Mouse (Mus musculus) hindbrain, embryonic 10.5 days (tissue): Measurements from ENCODE around the gene Prtg. TPM values are rescaled to one million over a fixed set of nuclear protein-coding genes. Genes with fewer than 3 reads are reported as not detected.

ENCODE experiments used
- DNase-seq: peaks from one replicate; pipeline ENCODE4 v3.0.0-alpha.2; 2017; ENCODE audit warnings: low spot score
- H3K27ac ChIP-seq: fragments of 300-500 bp; sonication (generic); 2 replicates; pipeline ENCODE4 v1.5.1; 2016; ENCODE audit warnings: mild to moderate bottlenecking, moderate library complexity
- H3K27me3 ChIP-seq: fragments of 300-500 bp; sonication (generic); 2 replicates; pipeline ENCODE4 v1.6.1; 2016; ENCODE audit warnings: mild to moderate bottlenecking; ENCODE audit not compliant: poor library complexity, insufficient read depth, severe bottlenecking
- H3K36me3 ChIP-seq: fragments of 300-500 bp; sonication (generic); 2 replicates; pipeline ENCODE4 v1.6.1; 2016; ENCODE audit warnings: mild to moderate bottlenecking, moderate library complexity
- H3K4me1 ChIP-seq: fragments of 300-500 bp; sonication (generic); replicated peaks from 2 replicates; pipeline ENCODE4 v1.6.1; 2016; ENCODE audit warnings: mild to moderate bottlenecking
- H3K4me3 ChIP-seq: fragments of 300-500 bp; sonication (generic); 2 replicates; pipeline ENCODE4 v1.5.1; 2016; ENCODE audit warnings: mild to moderate bottlenecking, moderate library complexity
- H3K9me3 ChIP-seq: fragments of 300-500 bp; sonication (generic); 2 replicates; pipeline ENCODE4 v1.6.1; 2016; ENCODE audit warnings: mild to moderate bottlenecking, moderate library complexity
- WGBS: fragments of 180-500 bp; shearing (Covaris S2); methylation state at CpG from one replicate; pipeline ENCODE4 v1.1.7; 2016; 5-methylcytosine and 5-hydroxymethylcytosine counted together
- polyA plus RNA-seq: library from polyadenylated mRNA; unstranded; fragments of >200 nt; fragmentation: Nextera tagmentation; extraction: Ambion mirVana; gene quantifications from 2 replicates; pipeline ENCODE4 v1.2.1, GENCODE M21; 2016

Gene Prtg
- polyA plus RNA-seq, 1 experiment from 2014 or later, result 7.6 TPM

- Histone ChIP-seq H3K27me3 (no peaks in the 10 kb centered on the region), H3K27ac (peak overlapping the region; percentile 73), H3K36me3 (no peaks in the 10 kb centered on the region), H3K4me1 (peaks cover 38% of the 10 kb centered on the region), H3K4me3 (no peak overlapping the region), H3K9me3 (0 out of 2 replicates have a peak, but pooled peaks cover 2% of the 10 kb centered on the region)
- 49% methylated on average over 14 of the region's 14 CpGs for WGBS
- no peak for DNase-seq
Measured at GRCm38 (mm10) chr9:72790530-72791212, 16.0 kb upstream of the Prtg start.

- Histone ChIP-seq H3K4me3 (peak overlapping the region; percentile 29), H3K36me3 (no peaks in the 10 kb centered on the region), H3K4me1 (peaks cover 38% of the 10 kb centered on the region), H3K9me3 (0 out of 2 replicates have a peak, but pooled peaks cover 2% of the 10 kb centered on the region), H3K27ac (peak overlapping the region; percentile 73), H3K27me3 (no peaks in the 10 kb centered on the region)
- WGBS, result 41% methylated on average over 10 of the region's 10 CpGs
- no peak for DNase-seq
Measured at GRCm38 (mm10) chr9:72791213-72791582, 15.5 kb upstream of the Prtg start.

DNA sequence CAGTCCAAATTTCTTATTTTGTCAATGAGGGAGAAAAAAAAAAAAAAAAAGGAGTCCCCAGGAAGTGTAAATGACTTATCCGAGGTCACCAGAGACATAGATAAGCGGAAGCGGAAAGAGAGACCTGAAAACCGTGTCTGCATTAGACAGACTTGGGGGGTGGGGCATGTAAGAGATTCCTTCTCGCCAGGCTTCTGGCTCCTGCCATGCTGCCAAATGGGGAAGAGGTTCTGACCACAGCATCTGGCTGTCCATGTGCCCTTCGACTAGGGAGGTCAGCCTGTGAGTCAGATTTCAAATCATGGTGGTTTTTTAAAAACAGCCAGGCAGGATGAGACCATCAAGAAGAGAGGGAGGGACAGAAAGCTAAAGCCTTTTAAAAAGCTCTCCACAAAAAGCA lies 15.0 kb upstream of the Prtg start:
- WGBS, result 3% methylated on average over 6 of the region's 6 CpGs
- Histone ChIP-seq H3K36me3 (no peaks in the 10 kb centered on the region), H3K9me3 (0 out of 2 replicates have a peak, but pooled peaks cover 2% of the 10 kb centered on the region), H3K27ac (peak overlapping the region; percentile 73), H3K4me3 (peak overlapping the region; percentile 20), H3K4me1 (peaks cover 38% of the 10 kb centered on the region), H3K27me3 (no peaks in the 10 kb centered on the region)
- DNase-seq, result peak; percentile 63

DNA sequence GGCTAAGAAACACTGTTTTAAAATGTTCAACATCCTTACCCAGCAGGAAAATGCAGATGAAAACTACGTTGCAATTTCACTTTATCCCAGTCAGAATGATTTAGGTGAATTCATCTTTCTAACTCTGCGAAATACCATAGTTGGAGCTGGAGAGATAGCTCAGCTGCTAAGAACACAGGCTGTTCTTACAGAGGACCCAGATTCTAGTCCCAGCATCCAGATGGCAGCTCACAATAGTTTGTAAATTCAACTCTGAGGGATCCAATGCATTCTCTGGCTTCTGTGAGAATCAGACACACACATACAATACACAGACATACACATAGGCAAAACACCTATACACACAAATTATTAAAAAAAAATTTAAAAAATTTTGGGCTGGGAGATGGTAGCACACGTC lies 11.4 kb upstream of the Prtg start:
- Histone ChIP-seq H3K4me1 (peaks cover 29% of the 10 kb centered on the region), H3K4me3 (no peak overlapping the region), H3K36me3 (no peaks in the 10 kb centered on the region), H3K27ac (no peak overlapping the region), H3K9me3 (0 out of 2 replicates have a peak, but pooled peaks cover 2% of the 10 kb centered on the region), H3K27me3 (no peaks in the 10 kb centered on the region)
- DNase-seq, result no peak
- WGBS, result 87% methylated on average over 3 of the region's 3 CpGs

GRCm38 (mm10) chr9:72797136-72797621 lies 9.5 kb upstream of the Prtg start:
- no peaks in the 10 kb centered on the region for H3K36me3 ChIP-seq
- no peak for DNase-seq
- WGBS, result 53% methylated on average over 9 of the region's 9 CpGs
- 0 out of 2 replicates have a peak, but pooled peaks cover 2% of the 10 kb centered on the region for H3K9me3 ChIP-seq
- H3K4me3 ChIP-seq, result no peak overlapping the region
- peaks cover 17% of the 10 kb centered on the region for H3K4me1 ChIP-seq
- H3K27me3 ChIP-seq, result no peaks in the 10 kb centered on the region
- H3K27ac ChIP-seq, result no peak overlapping the region

DNA sequence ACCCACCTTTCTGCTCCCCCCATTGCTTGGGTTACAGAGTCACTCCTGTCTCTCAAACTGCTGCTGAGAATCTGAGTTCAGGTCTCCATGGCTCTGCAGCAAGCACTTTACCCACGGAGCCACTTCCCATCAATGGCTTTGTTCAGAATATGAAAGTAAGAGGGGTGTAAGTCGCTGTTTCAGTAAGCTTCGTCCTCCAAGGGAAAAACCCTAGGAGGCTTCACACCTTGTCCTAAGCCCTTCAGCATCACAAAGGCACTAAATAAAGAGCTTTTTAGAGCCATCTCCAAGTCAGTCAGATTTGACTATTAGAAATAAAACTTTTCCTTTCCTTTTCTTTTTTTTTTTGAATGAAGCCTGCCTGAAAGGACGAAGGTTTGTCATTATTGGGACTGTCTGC lies 3.4 kb upstream of the Prtg start:
- Histone ChIP-seq H3K4me1 (peaks cover 44% of the 10 kb centered on the region), H3K27ac (no peak overlapping the region; the same call in 1 of the 2 replicates), H3K36me3 (no peaks in the 10 kb centered on the region), H3K9me3 (no peaks in the 10 kb centered on the region), H3K27me3 (no peaks in the 10 kb centered on the region), H3K4me3 (no peak overlapping the region)
- DNase-seq, result no peak
- 33% methylated on average over 4 of the region's 4 CpGs for WGBS

DNA sequence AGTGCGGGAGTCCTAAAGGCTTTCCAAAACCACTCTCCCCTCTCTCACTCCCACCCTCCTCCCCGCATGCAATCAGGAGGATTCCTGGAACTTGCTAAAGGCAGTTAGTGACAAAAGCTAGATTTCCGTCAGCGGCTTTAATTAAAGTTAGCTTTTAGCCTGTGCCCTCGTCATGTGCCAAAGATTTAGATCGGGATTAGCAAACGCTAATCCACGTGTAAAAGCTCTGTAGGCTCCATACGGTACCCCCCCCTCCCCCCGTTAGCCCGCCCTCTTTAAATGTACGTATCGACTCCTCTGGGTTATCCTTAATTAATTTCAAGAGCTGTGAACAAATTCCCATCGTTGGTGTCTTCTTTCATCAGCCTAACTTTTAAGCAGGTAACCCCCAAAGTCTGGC lies 528 bp upstream of the Prtg start:
- peak; percentile 48 for DNase-seq
- H3K4me1 ChIP-seq, result peaks cover 67% of the 10 kb centered on the region
- peaks cover 19% of the 10 kb centered on the region for H3K36me3 ChIP-seq
- H3K27me3 ChIP-seq, result no peaks in the 10 kb centered on the region
- H3K27ac ChIP-seq, result peak overlapping the region; percentile 100
- WGBS, result 2% methylated on average over 14 of the region's 14 CpGs
- H3K4me3 ChIP-seq, result peak overlapping the region; percentile 97
- no peaks in the 10 kb centered on the region for H3K9me3 ChIP-seq

- Histone ChIP-seq H3K9me3 (no peaks in the 10 kb centered on the region), H3K27ac (peak overlapping the region; percentile 100), H3K4me3 (peak overlapping the region; percentile 97), H3K4me1 (peaks cover 75% of the 10 kb centered on the region), H3K36me3 (peaks cover 22% of the 10 kb centered on the region), H3K27me3 (no peaks in the 10 kb centered on the region)
- under 1% methylated on average over 52 of the region's 52 CpGs for WGBS
- peak; percentile 83 for DNase-seq
Measured at GRCm38 (mm10) chr9:72807420-72808005, 839 bp downstream of the Prtg start.

GRCm38 (mm10) chr9:72808176-72808575 lies 1.5 kb downstream of the Prtg start:
- peaks cover 77% of the 10 kb centered on the region for H3K4me1 ChIP-seq

GRCm38 (mm10) chr9:72808586-72808985 lies 1.9 kb downstream of the Prtg start:
- H3K9me3 ChIP-seq, result no peaks in the 10 kb centered on the region
- H3K4me1 ChIP-seq, result peaks cover 80% of the 10 kb centered on the region
- DNase-seq, result no peak
- WGBS, result 2% methylated on average over 3 of the region's 3 CpGs
- peak overlapping the region; percentile 97 for H3K4me3 ChIP-seq
- no peaks in the 10 kb centered on the region for H3K27me3 ChIP-seq
- H3K36me3 ChIP-seq, result peaks cover 23% of the 10 kb centered on the region
- H3K27ac ChIP-seq, result peak overlapping the region; percentile 100

More at GRCm38 (mm10) chr9:72808176-72808575, 1.5 kb downstream of the Prtg start:
- Histone ChIP-seq H3K36me3 (peaks cover 22% of the 10 kb centered on the region), H3K27ac (peak overlapping the region; percentile 100), H3K9me3 (no peaks in the 10 kb centered on the region), H3K27me3 (no peaks in the 10 kb centered on the region), H3K4me3 (peak overlapping the region; percentile 97)
- WGBS, result 0% methylated on average over 6 of the region's 6 CpGs
- no peak for DNase-seq

- H3K36me3 ChIP-seq, result peaks cover 28% of the 10 kb centered on the region
- no peak for DNase-seq
- H3K27me3 ChIP-seq, result no peaks in the 10 kb centered on the region
- H3K27ac ChIP-seq, result peak overlapping the region; percentile 100
- H3K4me1 ChIP-seq, result peaks cover 85% of the 10 kb centered on the region
- H3K9me3 ChIP-seq, result no peaks in the 10 kb centered on the region
- 31% methylated on average over 2 of the region's 2 CpGs for WGBS
- peak overlapping the region; percentile 97 for H3K4me3 ChIP-seq
Measured at GRCm38 (mm10) chr9:72809077-72809476, 2.4 kb downstream of the Prtg start.

DNA sequence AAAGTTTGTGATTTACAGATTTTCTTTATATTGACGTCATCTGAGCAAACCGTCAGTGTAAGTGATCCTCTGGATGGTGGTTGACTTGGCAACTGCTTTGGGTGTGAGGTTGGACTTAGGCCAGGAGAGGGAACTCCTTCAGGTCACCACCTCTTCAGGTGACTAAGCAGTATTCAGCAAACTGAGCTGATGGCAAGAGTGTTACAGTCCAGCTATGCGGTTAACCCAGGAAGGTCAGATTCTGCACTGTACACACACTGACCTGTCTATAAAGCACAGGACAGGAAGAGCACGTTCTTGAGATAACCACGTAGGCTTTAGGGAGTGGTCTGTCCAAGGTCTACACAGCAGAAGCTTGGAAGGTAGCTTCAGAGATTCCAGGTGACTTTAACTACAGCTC lies 3.9 kb downstream of the Prtg start:
- H3K27me3 ChIP-seq, result no peaks in the 10 kb centered on the region
- WGBS, result 60% methylated on average over 5 of the region's 5 CpGs
- H3K27ac ChIP-seq, result peak overlapping the region; percentile 100
- peaks cover 43% of the 10 kb centered on the region for H3K36me3 ChIP-seq
- no peak for DNase-seq
- H3K9me3 ChIP-seq, result no peaks in the 10 kb centered on the region
- H3K4me1 ChIP-seq, result peaks cover 89% of the 10 kb centered on the region
- peak overlapping the region; percentile 97 for H3K4me3 ChIP-seq

DNA sequence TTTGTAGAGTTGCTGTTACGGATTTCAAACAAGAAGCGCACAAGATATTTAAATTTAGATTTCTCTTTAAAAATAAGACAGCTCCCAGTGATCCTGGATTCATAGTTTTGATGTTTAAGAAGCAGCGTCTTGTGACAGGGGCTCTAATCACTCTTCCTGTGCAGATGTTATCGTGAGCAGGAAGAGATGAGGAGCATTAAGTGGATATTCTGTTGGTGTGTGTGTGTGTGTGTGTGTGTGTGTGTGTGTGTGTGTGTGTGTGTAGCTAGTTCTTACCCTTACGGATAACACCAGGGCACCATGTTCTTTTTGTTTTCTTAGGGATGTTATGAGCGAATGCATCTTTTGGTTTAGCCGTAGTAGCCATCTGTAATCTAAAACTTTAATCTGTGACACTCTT lies 5.4 kb downstream of the Prtg start:
- Histone ChIP-seq H3K4me1 (peaks cover 74% of the 10 kb centered on the region), H3K27ac (peak overlapping the region; percentile 76), H3K4me3 (peak overlapping the region; percentile 97), H3K36me3 (peaks cover 58% of the 10 kb centered on the region), H3K27me3 (no peaks in the 10 kb centered on the region), H3K9me3 (no peaks in the 10 kb centered on the region)
- whole genome bisulfite sequencing, result 20% methylated on average over 7 of the region's 7 CpGs
- no peak for DNase-seq
